Mouse (Mus musculus) spleen, postnatal 14 days (tissue): Measurements from ENCODE around the gene Btbd11.
"Not testable (repeated sequence)": the region's sequence is repeated elsewhere in the genome, so short reads cannot be mapped to it uniquely, and the experiment has no call there.

Source experiments
- DNase-seq, 2 experiments: peaks; one replicate each; pipeline ENCODE4 v3.0.0; 2021 to 2022; ENCODE audit warnings: low spot score in 2 of 2

Gene Btbd11

GRCm38 (mm10) chr10:85655881-85656280 is 269.3 kb downstream of the Btbd11 start:
- no peak for DNase-seq

DNA sequence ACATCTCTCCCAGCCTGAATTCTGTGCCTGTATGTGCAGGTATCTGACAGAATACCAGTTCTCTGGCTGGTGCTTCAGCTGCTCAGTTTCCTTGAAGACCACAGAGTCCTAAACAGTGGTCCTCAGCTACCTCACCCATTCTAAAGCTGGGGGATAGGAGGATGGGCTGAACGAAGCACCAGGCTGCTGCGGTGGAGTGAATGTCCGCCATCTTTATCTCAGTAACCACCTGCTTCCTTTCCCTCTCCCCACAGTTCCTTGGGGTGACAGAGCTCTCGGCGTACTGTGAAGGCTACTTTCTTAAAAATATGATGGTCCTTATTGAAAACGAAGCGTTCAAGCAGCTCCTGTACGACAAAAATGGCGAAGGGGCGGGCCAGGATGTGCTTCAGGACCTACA is 271.3 kb downstream of the Btbd11 start:
- DNase-seq: no peak

- DNase-seq: no peak
Observed at GRCm38 (mm10) chr10:85673512-85673921, 286.9 kb downstream of the Btbd11 start.

DNA sequence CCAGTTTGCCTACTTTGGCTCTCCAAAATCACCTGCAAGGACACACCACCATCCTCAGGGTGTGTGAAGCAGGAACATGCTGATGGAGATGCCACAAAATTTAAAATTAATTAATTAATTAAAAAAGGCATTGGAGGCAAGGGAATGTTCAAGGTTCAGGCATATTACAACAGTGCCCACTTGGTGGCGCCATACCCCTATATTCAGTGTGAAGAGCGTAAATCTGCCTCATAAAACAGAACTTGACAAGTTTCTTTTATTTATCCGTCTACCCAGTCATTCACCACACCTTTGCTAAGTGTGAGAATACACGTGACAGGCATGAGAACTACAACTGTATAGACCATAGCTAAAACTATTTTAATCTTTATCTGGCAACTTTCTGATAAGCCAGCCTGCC is 292.0 kb downstream of the Btbd11 start:
- DNase-seq: no peak

- no peak for DNase-seq
Observed at GRCm38 (mm10) chr10:85682446-85682845, 295.8 kb downstream of the Btbd11 start.

- DNase-seq: not testable (repeated sequence)
Observed at GRCm38 (mm10) chr10:85694429-85694828, 307.8 kb downstream of the Btbd11 start.

DNA sequence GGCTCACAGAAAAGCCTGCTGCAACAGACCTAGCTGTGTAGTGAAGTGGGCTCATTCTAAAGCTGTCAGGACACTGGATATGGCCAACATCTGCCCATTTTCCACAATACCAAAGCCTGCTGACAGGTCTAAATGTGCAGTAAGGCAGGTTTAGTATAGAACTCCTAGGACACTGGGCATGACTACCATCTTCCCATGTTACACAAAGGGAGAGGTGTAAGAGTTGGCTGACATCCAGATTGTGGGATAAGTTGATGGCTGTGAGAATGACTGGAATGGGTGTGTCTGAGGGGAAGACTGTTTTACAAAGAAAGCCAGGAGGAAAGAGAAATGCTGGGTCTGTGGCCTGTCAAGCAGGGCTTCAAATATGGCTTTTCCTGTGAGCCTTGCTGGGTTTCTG is 313.1 kb downstream of the Btbd11 start:
- DNase-seq: no peak

DNA sequence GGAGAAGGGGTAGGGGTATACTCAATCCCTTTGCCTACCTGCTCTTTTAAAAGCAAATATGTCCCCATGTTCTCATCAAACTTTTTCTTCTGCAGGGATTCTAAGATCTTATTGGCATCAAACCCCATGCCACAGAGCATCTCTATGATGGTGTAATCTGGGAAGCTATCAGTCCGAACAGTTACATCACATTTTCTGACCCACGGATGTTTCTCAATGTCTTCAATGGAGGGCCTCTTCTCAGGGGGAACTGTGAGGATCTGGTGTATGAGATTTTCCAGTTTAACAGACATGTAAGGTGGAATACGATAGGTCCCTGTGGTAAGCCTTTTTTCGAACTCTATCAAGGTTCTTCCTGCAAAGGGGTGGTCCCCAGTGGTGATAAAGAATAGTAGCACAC is 323.2 kb downstream of the Btbd11 start:
- not testable (repeated sequence) for DNase-seq
